Mouse (Mus musculus) erythroblast, embryonic 14.5 days (primary cell): ENCODE measurements around the gene Oasl2. TPM values are rescaled to one million over a fixed set of nuclear protein-coding genes. Genes with fewer than 3 reads are reported as not detected.
A peak's percentile ranks its signal among the peaks of the same experiment; 100 is the strongest.
"Not testable (repeated sequence)": the region's sequence is repeated elsewhere in the genome, so short reads cannot be mapped to it uniquely, and the experiment has no call there.

Source experiments
- H3K27me3 ChIP-seq: 2 replicates; pipeline ENCODE4 v1.6.1; 2012; ENCODE audit warnings: inconsistent platforms; ENCODE audit not compliant: control insufficient read depth
- H3K36me3 ChIP-seq: 2 replicates; pipeline ENCODE4 v1.6.1; 2012; ENCODE audit warnings: mild to moderate bottlenecking, inconsistent platforms; ENCODE audit not compliant: control insufficient read depth
- H3K4me1 ChIP-seq: 2 replicates; pipeline ENCODE4 v1.6.1; 2012; ENCODE audit warnings: inconsistent platforms; ENCODE audit not compliant: control insufficient read depth
- H3K4me3 ChIP-seq: replicated peaks from 2 replicates; pipeline ENCODE3; 2012; ENCODE audit warnings: moderate library complexity, mild to moderate bottlenecking, inconsistent platforms
- H3K9me3 ChIP-seq: 2 replicates; pipeline ENCODE4 v1.6.1; 2012; ENCODE audit warnings: low read length, inconsistent platforms, mixed read lengths; ENCODE audit not compliant: control insufficient read depth
- GATA1 ChIP-seq: IDR thresholded peaks from 2 replicates; pipeline ENCODE4 v1.6.1; 2012; ENCODE audit warnings: low read length, inconsistent platforms, mixed read lengths
- TAL1 ChIP-seq: IDR thresholded peaks from 3 replicates; pipeline ENCODE4 v1.6.1; 2012; ENCODE audit warnings: low read length, inconsistent platforms, mixed read lengths
- polyA plus RNA-seq: library from polyadenylated mRNA; stranded (reverse); fragments of >175 nt; gene quantifications from 2 replicates; pipeline ENCODE4 v1.2.3, GENCODE M21; 2012

The Oasl2 gene
- polyA plus RNA-seq, 1 experiment, result 0.02 TPM

- TF ChIP-seq GATA1 (no peak), TAL1 (no peak)
- Histone ChIP-seq H3K36me3 (no peaks in the 10 kb centered on the region), H3K4me1 (no peaks in the 10 kb centered on the region), H3K27me3 (no peaks in the 10 kb centered on the region), H3K4me3 (no peak overlapping the region), H3K9me3 (no peaks in the 10 kb centered on the region)
Measured at GRCm38 (mm10) chr5:114908598-114909305, 12.0 kb downstream of the Oasl2 start.

GRCm38 (mm10) chr5:114913686-114914085 lies 16.9 kb downstream of the Oasl2 start:
- Histone ChIP-seq H3K36me3 (no peaks in the 10 kb centered on the region), H3K4me1 (no peaks in the 10 kb centered on the region), H3K4me3 (no peak overlapping the region), H3K9me3 (no peaks in the 10 kb centered on the region), H3K27me3 (no peaks in the 10 kb centered on the region)
- no peak for TF ChIP-seq TAL1

DNA sequence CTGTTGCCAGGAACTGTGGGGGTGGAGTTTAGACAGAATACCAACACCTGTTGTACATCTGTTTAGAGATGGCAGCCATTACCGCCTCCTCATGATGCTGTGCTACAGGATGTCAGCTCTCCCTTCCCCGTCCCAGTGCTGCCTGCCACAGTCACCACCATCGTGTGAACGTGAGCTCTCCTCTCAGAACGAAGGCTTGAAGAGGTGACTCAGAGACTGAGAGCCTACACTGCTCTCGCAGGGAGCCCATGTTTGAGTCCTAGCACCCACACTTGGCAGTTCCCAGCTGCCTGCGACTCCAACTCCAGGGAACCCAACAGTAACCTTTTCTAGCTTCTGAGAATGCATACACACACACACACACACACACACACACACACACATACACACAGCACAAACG lies 18.1 kb downstream of the Oasl2 start:
- H3K27me3 ChIP-seq, result no peaks in the 10 kb centered on the region
- H3K36me3 ChIP-seq, result no peaks in the 10 kb centered on the region
- no peaks in the 10 kb centered on the region for H3K9me3 ChIP-seq
- 0 out of 2 replicates have a peak, but pooled peaks cover 1% of the 10 kb centered on the region for H3K4me1 ChIP-seq
- TF ChIP-seq GATA1 (no peak), TAL1 (no peak)
- no peak overlapping the region for H3K4me3 ChIP-seq

DNA sequence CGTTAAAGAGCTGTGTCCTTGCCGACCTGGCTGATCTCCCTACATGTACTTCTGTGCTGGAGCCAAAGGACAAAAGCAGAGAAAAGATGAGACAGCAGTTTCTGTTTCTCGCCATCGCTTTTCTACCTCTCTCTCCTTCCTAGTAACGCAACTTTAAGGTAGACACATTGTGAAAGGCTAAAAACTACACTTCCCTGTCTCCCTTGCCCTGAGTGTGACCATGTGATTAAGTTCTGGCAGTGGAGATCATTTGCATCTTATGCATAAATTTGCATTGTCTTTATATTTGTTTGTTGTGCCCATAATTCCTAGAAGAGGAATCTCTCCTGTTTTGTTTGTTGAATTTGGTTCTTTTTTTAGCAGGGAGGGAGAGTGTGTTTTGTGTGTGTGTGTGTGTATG lies 19.1 kb downstream of the Oasl2 start:
- Histone ChIP-seq H3K9me3 (no peaks in the 10 kb centered on the region), H3K36me3 (no peaks in the 10 kb centered on the region), H3K4me1 (0 out of 2 replicates have a peak, but pooled peaks cover 1% of the 10 kb centered on the region), H3K27me3 (no peaks in the 10 kb centered on the region), H3K4me3 (no peak overlapping the region)
- TF ChIP-seq TAL1 (no peak), GATA1 (no peak)

DNA sequence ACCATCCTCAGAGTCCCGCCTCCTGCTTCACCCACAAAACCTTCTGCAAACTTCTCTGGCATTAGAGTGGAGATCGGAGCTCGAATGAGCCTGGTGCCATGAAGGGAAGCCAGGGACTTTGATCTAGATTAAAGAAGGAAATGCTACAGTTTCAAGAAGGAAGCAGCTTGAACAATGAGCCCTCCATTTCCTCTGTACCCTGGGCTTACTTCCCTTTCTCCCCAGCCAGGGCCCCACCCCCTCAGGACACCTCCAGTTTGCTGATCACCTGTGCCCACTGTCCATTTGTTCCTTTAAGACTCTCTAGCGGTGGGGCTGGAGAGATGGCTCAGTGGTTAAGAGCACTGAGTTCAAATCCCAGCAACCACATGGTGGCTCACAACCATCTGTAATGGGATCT lies 20.0 kb downstream of the Oasl2 start:
- Histone ChIP-seq H3K4me3 (no peak overlapping the region), H3K27me3 (no peaks in the 10 kb centered on the region), H3K36me3 (no peaks in the 10 kb centered on the region), H3K4me1 (peaks cover 4% of the 10 kb centered on the region), H3K9me3 (no peaks in the 10 kb centered on the region)
- TF ChIP-seq TAL1, result no peak
- TF ChIP-seq GATA1, result no peak

DNA sequence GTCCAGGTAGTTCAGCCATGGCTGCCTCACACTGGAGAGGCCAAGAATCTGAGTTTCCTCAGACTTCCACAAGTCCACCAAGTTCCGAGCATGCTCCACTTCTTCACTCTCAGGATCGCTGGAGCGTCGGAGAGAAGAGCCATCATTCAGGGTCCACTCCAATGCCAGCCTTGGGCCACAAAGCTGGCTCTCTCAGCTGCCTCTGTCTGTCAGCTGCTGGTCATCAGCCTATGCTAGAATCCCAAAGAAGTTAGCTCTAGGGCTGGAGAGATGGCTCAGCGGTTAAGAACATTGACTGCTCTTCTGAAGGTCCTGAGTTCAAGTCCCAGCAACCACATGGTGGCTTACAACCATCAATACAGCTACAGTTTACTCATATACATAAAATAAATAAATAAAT lies 20.6 kb downstream of the Oasl2 start:
- H3K4me3 ChIP-seq, H3K27me3 ChIP-seq, H3K36me3 ChIP-seq, H3K9me3 ChIP-seq, H3K4me1 ChIP-seq: not testable (repeated sequence)

- H3K36me3 ChIP-seq, result no peaks in the 10 kb centered on the region
- H3K4me1 ChIP-seq, result peaks cover 9% of the 10 kb centered on the region
- no peaks in the 10 kb centered on the region for H3K27me3 ChIP-seq
- no peak overlapping the region for H3K4me3 ChIP-seq
- H3K9me3 ChIP-seq, result peaks cover 2% of the 10 kb centered on the region; the same call in 1 of the 2 replicates
- TF ChIP-seq TAL1 (no peak), GATA1 (no peak)
Measured at GRCm38 (mm10) chr5:114921551-114922365, 25.0 kb downstream of the Oasl2 start.

DNA sequence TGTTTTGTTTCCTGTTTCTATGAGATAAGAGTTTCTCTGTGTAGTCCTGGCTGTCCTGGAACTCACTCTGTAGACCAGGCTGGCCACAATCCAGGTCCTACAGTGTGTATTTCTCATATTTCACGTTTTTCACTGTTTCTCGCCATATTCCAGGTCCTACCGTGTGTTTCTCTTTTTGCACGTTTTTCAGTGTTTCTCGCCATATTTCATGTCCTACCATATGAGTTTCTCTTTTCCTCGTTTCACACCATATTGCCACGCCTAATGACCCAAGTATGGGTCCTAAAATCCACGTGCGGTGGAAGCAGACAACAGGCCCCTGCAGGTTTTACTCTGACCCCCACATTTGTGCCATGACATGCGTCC lies 25.6 kb downstream of the Oasl2 start:
- Histone ChIP-seq H3K27me3 (no peaks in the 10 kb centered on the region), H3K36me3 (no peaks in the 10 kb centered on the region), H3K4me1 (peaks cover 9% of the 10 kb centered on the region), H3K9me3 (peaks cover 2% of the 10 kb centered on the region; the same call in 1 of the 2 replicates), H3K4me3 (no peak overlapping the region)
- no peak for TF ChIP-seq TAL1
- TF ChIP-seq GATA1, result no peak

- Histone ChIP-seq H3K4me3 (peak within 1 kb of the TSS; percentile 34), H3K4me1 (peaks cover 9% of the 10 kb centered on the region)
- TF ChIP-seq GATA1, result no peak
- no peak for TF ChIP-seq TAL1
Measured at GRCm38 (mm10) chr5:114922998-114923473, 26.3 kb downstream of the Oasl2 start, which contains the start of gene Oasl1. Oasl1 (plus strand) TSS chr5:114923240.

More at GRCm38 (mm10) chr5:114922998-114923473, 26.3 kb downstream of the Oasl2 start, which contains the start of gene Oasl1:
- no peaks in the 10 kb centered on the region for H3K27me3 ChIP-seq
- H3K36me3 ChIP-seq, result no peaks in the 10 kb centered on the region
- H3K9me3 ChIP-seq, result peaks cover 2% of the 10 kb centered on the region; the same call in 1 of the 2 replicates
